Mouse (Mus musculus): Measurements from ENCODE around the gene Hunk.

- TF ChIP-seq CTCF (IDR thresholded peaks at IDR 0.05 in 2 of 3, conservative IDR thresholded peaks at IDR 0.05 in 1 of 3; ENCODE audit: control insufficient read depth in 1 of 3, insufficient read depth in 1 of 3, low read depth in 2 of 3, low read length in 3 of 3, poor library complexity in 1 of 3, severe bottlenecking in 1 of 3) (no peak), GATA1 (IDR thresholded peaks at IDR 0.05; ENCODE audit: low read depth, low read length) (no peak), POLR2A (IDR thresholded peaks at IDR 0.05; ENCODE audit: control insufficient read depth in 1 of 2, insufficient read depth in 1 of 2, low read depth in 1 of 2, low read length in 2 of 2, poor library complexity in 1 of 2) (no peak), MXI1 (IDR thresholded peaks at IDR 0.05; ENCODE audit: low read depth, low read length) (no peak), SIN3A (IDR thresholded peaks at IDR 0.05; ENCODE audit: low read length) (no peak), TBP (IDR thresholded peaks at IDR 0.05; ENCODE audit: low read depth, low read length) (no peak)
Observed at GRCm38 (mm10) chr16:90426234-90426633, 40.4 kb downstream of the Hunk start.

Data from MEL (cell line).